Mouse (Mus musculus): Measurements from ENCODE around the gene Ank.

Gene Ank

DNA sequence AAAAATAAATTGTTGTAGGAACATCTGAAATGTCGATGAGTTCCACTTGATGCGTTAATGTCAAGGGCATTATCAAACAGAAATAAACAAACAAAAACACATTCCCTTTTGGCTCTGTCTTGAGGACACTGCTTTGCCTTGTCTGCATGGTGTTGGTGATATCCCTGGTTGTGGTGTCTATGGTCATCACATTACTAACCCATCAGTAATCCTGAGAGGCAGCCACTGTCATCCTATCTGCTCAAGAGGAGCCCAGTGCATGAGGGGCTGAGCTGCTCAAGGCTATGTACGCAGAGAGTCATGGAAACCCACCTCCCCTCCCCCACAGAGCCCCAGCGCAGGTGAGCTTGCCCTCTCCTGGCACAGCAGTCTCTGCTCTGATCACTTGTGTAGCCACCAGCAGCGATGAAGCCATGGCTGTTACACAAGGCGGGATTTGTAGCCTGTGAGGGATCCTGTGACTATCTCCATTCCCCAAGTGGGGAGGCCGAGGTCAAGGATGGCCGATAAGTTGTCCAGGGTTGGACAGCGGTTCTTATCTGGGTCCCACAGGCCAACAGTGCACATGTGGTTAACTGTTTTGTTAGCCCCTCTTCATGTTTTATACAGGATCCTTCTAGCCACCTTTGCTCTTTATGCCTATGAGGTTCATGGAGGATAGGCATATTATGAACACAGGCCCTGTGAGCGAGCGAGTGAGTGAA lies 30.3 kb downstream of the Ank start:
- H3K4me3 ChIP-seq (replicated peaks; ENCODE audit: low read length): no peak overlapping the region
- H3K27me3 ChIP-seq (ENCODE audit: insufficient read depth, low read length): no peaks in the 10 kb centered on the region; the same call in 1 of the 2 replicates
- H3K9me3 ChIP-seq (ENCODE audit: low read length): no peaks in the 10 kb centered on the region
- no peaks in the 10 kb centered on the region for H3K36me3 ChIP-seq (ENCODE audit: insufficient read depth, low read length)
- peaks cover 19% of the 10 kb centered on the region; the same call in 1 of the 2 replicates for H3K4me1 ChIP-seq (replicated peaks; ENCODE audit: low read depth, low read length)
- no peak for TF ChIP-seq NANOG (IDR thresholded peaks at IDR 0.05; ENCODE audit: borderline replicate concordance, low read length)
- TF ChIP-seq CTCF (conservative IDR thresholded peaks at IDR 0.05; ENCODE audit: low read length): no peak
- no peak for TF ChIP-seq POU5F1 (IDR thresholded peaks at IDR 0.05; ENCODE audit: borderline replicate concordance, low read length)

- H3K27me3 ChIP-seq (ENCODE audit: insufficient read depth, low read length): no peaks in the 10 kb centered on the region
- H3K4me1 ChIP-seq (replicated peaks; ENCODE audit: low read depth, low read length): peaks cover 19% of the 10 kb centered on the region; the same call in 1 of the 2 replicates
- H3K4me3 ChIP-seq (replicated peaks; ENCODE audit: low read length): no peak overlapping the region
- TF ChIP-seq POU5F1 (IDR thresholded peaks at IDR 0.05; ENCODE audit: borderline replicate concordance, low read length): no peak
- no peak for TF ChIP-seq CTCF (conservative IDR thresholded peaks at IDR 0.05; ENCODE audit: low read length)
- TF ChIP-seq NANOG (IDR thresholded peaks at IDR 0.05; ENCODE audit: borderline replicate concordance, low read length): no peak
- H3K9me3 ChIP-seq (ENCODE audit: low read length): no peaks in the 10 kb centered on the region
- H3K36me3 ChIP-seq (ENCODE audit: insufficient read depth, low read length): no peaks in the 10 kb centered on the region
Observed at GRCm38 (mm10) chr15:27497300-27497997, 31.0 kb downstream of the Ank start.

- H3K27me3 ChIP-seq (ENCODE audit: insufficient read depth, low read length): no peaks in the 10 kb centered on the region
- H3K36me3 ChIP-seq (ENCODE audit: insufficient read depth, low read length): no peaks in the 10 kb centered on the region
- no peaks in the 10 kb centered on the region for H3K9me3 ChIP-seq (ENCODE audit: low read length)
- H3K4me1 ChIP-seq (replicated peaks; ENCODE audit: low read depth, low read length): peaks cover 19% of the 10 kb centered on the region; the same call in 1 of the 2 replicates
- H3K4me3 ChIP-seq (replicated peaks; ENCODE audit: low read length): no peak overlapping the region
- no peak for TF ChIP-seq CTCF (conservative IDR thresholded peaks at IDR 0.05; ENCODE audit: low read length)
- no peak for TF ChIP-seq NANOG (IDR thresholded peaks at IDR 0.05; ENCODE audit: borderline replicate concordance, low read length)
- TF ChIP-seq POU5F1 (IDR thresholded peaks at IDR 0.05; ENCODE audit: borderline replicate concordance, low read length): no peak
Observed at GRCm38 (mm10) chr15:27498078-27498477, 31.6 kb downstream of the Ank start.

GRCm38 (mm10) chr15:27500390-27500789 lies 33.9 kb downstream of the Ank start:
- no peaks in the 10 kb centered on the region for H3K36me3 ChIP-seq (ENCODE audit: insufficient read depth, low read length)
- no peaks in the 10 kb centered on the region for H3K9me3 ChIP-seq (ENCODE audit: low read length)
- TF ChIP-seq NANOG (IDR thresholded peaks at IDR 0.05; ENCODE audit: borderline replicate concordance, low read length) (no peak), POU5F1 (IDR thresholded peaks at IDR 0.05; ENCODE audit: borderline replicate concordance, low read length) (no peak), CTCF (conservative IDR thresholded peaks at IDR 0.05; ENCODE audit: low read length) (no peak)
- H3K27me3 ChIP-seq (ENCODE audit: insufficient read depth, low read length): no peaks in the 10 kb centered on the region
- H3K4me1 ChIP-seq (replicated peaks; ENCODE audit: low read depth, low read length): peaks cover 14% of the 10 kb centered on the region; the same call in 1 of the 2 replicates
- no peak overlapping the region for H3K4me3 ChIP-seq (replicated peaks; ENCODE audit: low read length)

DNA sequence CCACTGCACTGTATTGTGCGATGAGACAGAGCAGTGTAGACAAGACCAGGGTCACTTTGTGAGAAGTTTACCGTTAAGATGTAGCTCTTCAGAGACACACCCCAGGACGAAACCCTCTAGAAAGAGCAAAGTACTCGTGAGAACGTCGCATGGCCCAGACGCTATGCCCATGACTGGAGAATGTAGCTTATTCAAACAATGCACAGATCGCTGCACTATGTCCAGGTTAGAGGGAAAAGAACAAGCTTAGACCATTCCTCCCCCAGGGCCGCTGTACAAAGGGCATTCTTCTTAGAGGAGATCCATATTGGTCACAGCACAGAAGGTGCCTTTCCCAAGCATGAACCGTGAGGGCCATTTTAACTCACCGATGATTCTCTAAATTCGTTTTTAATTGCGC lies 35.9 kb downstream of the Ank start:
- no peak overlapping the region for H3K4me3 ChIP-seq (replicated peaks; ENCODE audit: low read length)
- no peaks in the 10 kb centered on the region for H3K9me3 ChIP-seq (ENCODE audit: low read length)
- no peaks in the 10 kb centered on the region for H3K36me3 ChIP-seq (ENCODE audit: insufficient read depth, low read length)
- no peaks in the 10 kb centered on the region; the same call in 1 of the 2 replicates for H3K4me1 ChIP-seq (replicated peaks; ENCODE audit: low read depth, low read length)
- H3K27me3 ChIP-seq (ENCODE audit: insufficient read depth, low read length): no peaks in the 10 kb centered on the region
- TF ChIP-seq CTCF (conservative IDR thresholded peaks at IDR 0.05; ENCODE audit: low read length) (no peak), NANOG (IDR thresholded peaks at IDR 0.05; ENCODE audit: borderline replicate concordance, low read length) (no peak), POU5F1 (IDR thresholded peaks at IDR 0.05; ENCODE audit: borderline replicate concordance, low read length) (no peak)

GRCm38 (mm10) chr15:27503221-27503620 lies 36.7 kb downstream of the Ank start:
- Histone ChIP-seq H3K36me3 (ENCODE audit: insufficient read depth, low read length) (no peaks in the 10 kb centered on the region), H3K9me3 (ENCODE audit: low read length) (no peaks in the 10 kb centered on the region), H3K4me1 (replicated peaks; ENCODE audit: low read depth, low read length) (no peaks in the 10 kb centered on the region; the same call in 1 of the 2 replicates), H3K4me3 (replicated peaks; ENCODE audit: low read length) (no peak overlapping the region), H3K27me3 (ENCODE audit: insufficient read depth, low read length) (no peaks in the 10 kb centered on the region)
- TF ChIP-seq CTCF (conservative IDR thresholded peaks at IDR 0.05; ENCODE audit: low read length): no peak
- no peak for TF ChIP-seq POU5F1 (IDR thresholded peaks at IDR 0.05; ENCODE audit: borderline replicate concordance, low read length)
- no peak for TF ChIP-seq NANOG (IDR thresholded peaks at IDR 0.05; ENCODE audit: borderline replicate concordance, low read length)

DNA sequence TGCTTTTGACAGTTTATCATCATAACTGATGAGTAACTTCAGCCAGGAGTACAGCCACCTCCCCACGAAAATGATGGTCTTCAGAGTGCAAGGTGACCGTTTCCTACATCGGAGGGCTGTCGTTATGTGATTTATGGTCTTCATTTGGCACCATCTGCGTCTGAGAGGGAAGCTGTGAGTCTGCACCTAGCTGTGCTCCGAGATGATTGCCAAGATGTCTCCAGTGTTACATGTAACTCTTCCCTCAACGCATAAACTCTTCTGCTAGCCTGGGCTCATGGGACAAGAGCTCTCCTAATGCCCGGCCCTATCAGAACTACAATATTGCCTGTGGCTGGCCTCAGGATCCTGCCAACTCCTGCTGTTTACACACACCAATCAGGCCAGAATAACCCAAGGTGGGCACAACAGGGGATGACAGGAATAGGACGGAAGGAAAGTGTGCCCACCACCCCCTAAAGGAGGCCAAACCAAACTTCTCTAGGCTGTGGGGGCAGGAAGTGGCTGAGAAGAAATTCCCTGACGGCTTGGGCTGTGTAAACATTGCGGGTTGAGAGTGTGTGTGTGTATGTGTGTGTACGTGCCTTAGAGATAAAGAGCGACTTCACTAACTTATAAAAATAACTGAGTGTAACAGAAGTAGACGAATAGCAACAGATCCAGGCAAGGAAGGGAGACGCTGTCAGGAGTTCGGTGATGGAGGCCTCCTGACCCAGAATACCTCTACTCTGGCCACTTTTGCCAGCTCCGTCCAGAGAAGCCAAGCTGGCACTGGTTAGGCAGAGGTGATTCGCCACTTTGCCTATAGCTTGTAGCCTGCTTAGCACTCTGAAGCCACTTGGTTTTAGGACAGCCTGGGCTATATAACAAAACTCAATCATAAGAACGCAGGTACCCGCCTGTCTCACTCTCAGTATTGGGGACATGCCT lies 37.6 kb downstream of the Ank start:
- TF ChIP-seq CTCF (conservative IDR thresholded peaks at IDR 0.05; ENCODE audit: low read length) (no peak), POU5F1 (IDR thresholded peaks at IDR 0.05; ENCODE audit: borderline replicate concordance, low read length) (no peak), NANOG (IDR thresholded peaks at IDR 0.05; ENCODE audit: borderline replicate concordance, low read length) (no peak)
- H3K9me3 ChIP-seq (ENCODE audit: low read length): no peaks in the 10 kb centered on the region
- peaks cover 3% of the 10 kb centered on the region for H3K4me1 ChIP-seq (replicated peaks; ENCODE audit: low read depth, low read length)
- H3K4me3 ChIP-seq (replicated peaks; ENCODE audit: low read length): no peak overlapping the region
- H3K36me3 ChIP-seq (ENCODE audit: insufficient read depth, low read length): no peaks in the 10 kb centered on the region
- H3K27me3 ChIP-seq (ENCODE audit: insufficient read depth, low read length): no peaks in the 10 kb centered on the region

Data from E14TG2a.4 (cell line).